Mouse (Mus musculus): ENCODE measurements at regions not wholly inside any gene's neighbourhood (a gene's known extent, or its start where the extent isn't known, plus 50 kb on each side); places are given as distances from the start of the nearest gene placed in this dataset.

DNA sequence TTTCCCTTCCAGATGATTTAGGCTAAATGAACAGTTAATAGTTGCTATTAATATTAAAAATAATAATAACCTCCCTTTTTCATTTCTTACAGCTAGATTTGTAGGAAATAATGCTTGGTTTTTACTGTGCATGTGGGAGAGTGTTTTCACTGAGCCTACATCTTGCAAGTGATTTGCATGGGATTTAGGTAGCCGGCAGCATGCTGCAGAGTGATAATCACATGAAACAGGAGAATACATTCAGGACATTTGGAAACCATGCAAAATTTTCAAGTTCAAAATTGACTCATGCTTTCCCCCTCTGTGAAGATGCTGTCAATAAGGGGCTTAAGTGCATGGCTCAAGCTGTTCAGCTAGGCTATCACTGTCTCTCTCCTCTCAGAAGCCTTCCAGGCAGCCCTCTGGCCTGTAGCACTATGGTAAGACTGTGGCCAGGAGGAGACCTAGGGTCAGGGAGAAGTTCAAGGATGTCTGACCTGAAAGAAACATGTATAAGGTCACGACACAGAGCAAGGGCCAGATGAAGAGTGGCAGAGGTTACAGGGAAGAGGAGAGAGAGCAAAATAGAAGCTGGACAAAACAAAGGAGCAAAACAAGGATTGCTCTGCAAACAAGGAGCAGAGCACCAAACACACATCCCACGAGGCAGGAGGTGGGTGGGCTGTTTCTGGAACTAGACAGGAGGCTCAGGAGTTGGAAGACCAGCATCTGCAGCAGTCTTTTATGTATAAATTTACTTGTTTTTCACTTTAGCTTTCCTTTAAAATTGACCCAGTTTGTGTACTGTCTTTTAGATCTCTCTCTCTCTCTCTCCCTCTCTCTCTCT, 177.5 kb downstream of the Tmem161b start:
- DNase-seq (ENCODE audit: low spot score in 2 of 2): peak in 1 of 2 experiments; percentile 25

DNA sequence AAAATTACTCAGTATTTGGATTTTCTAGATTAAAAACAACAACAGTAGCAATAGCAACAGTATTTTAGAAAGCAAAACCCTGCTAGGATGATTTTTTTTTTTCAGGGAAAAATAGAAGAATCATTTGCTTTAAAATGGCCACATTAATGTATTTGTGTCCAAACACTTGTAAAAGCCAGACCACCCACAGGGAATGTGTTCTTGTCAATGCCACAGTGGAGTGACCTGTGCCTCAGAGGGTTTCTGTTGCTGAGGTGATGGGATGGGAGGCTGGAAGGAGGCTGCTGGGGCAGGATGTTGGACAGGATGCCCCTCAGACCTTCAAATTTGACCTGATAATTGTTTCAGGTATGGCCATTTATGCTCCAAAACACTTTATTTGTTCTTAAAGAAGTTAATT, 178.9 kb downstream of the Tmem161b start:
- DNase-seq (ENCODE audit: low spot score in 2 of 2): no peak

DNA sequence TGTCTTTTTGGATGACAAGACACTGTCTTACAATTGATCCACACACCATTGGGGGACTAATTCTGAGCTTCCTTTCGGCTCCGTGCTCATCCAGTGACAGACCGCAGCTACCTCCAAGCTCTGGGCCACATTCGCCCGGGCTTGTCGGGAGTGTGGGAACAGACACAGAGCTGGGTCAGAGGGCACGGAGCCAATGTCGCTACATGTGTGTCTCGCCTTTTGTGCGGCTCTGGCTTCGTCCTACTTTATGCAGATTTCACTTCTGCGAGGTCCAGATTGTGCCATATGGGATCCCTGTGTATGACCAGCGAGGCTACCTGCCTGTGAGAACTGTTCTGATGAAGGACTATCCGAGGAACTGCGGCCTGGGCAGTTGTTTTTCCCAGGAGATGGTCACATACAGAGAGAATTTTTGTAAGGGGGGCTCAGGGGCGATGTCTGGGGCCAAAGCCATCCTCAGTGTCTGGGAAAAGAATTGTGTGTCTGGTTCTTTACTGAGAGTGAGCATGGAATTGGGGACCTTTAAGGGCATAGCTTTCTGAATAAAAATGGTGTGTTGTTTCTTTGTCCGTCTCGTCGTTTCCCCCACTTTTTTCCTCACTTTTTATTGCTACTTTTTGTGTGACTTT, 182.6 kb downstream of the Tmem161b start:
- DNase-seq (ENCODE audit: low spot score in 2 of 2): peak; percentile 37 to 41

DNA sequence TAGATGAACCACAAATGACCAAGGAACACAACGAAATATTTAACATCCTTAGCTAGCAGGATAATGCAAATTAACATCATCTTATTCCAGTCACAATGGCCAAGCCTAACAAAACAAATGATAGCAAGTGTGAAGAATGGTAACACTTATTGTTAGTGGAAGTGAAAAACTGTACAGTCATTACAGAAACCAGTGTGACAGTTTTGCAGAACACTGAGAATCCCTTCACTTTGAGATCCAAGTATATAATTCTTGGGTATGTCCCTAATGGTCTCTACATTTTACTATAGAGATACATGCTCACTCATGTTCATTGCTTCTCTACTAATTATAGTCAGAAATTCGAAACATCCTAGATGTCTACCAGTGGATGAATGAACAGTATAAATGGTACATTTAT, 212.3 kb downstream of the Tmem161b start:
- no peak for DNase-seq (ENCODE audit: low spot score in 2 of 2)

DNA sequence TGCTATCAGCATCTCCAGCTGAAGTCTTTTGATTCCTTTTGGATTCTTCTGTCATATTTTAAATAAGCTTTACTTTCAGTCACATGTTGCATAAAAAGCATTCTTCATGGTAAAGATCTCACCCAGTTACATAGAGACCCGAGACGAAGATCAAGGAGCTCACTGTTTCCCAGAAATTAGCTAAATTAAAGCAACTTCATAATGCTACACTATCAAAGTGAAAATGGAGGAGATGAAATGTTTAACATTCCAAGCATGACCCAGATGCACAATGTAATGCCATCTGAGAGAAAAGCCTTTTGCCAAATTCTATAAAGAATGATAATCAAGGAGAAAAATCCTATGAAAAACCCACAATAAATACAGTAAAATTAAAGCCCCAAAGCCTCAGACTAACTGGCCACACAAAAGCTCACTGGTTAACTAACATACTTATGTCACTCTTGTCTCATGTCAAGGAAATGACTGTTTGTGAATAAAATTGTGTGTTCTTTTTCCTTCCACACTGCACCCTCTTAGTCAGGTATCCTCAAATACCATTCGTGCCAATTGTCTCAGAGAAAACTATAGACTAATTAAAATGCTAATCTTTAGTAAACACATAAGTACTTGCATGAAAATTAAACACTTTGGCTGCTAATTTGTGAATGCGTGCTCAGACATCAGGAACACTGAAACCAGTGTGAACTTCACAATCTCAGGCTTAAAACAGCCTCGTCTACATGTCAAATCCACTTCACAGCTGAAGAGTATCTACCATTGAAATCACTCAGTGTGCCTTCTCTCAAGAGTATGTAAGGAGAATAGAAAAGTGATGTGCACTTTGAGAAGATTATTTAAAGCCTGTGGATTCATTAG, 215.7 kb downstream of the Tmem161b start:
- DNase-seq (ENCODE audit: low spot score in 2 of 2): no peak

DNA sequence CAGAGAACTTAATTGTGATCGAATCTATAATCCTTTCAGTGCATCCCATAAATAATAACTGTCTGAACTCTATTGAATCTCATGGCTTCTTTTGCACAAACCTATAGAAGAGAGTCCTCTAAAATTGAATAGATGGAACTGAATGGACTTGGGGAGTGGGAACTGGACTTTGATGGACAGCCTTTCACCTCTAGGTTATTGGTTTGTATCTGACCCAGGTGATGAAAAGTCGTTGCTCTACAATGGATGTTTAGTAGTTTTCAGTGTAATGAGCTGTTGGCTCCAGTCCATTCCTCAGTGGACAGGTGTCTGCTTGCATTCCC, 216.3 kb downstream of the Tmem161b start:
- no peak for DNase-seq (ENCODE audit: low spot score in 2 of 2)

DNA sequence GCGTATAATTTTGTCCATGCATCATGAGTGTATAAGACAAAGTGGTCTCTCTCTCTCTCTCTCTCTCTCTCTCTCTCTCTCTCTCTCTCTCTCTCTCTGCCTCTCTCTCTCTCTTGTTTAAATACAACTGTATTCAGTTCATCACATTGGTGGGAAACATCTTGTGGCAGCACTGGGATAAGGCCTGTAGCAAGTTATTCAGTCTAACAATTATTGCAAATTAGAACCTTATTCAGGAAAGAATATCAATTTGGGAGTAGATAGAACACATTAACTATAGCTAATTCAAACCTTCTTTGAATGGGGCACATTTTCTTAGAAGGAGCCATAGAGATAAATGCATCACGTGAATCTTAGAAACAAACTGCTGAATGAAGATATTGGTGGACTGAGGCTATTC, 226.4 kb downstream of the Tmem161b start:
- DNase-seq (ENCODE audit: low spot score in 2 of 2): no peak

DNA sequence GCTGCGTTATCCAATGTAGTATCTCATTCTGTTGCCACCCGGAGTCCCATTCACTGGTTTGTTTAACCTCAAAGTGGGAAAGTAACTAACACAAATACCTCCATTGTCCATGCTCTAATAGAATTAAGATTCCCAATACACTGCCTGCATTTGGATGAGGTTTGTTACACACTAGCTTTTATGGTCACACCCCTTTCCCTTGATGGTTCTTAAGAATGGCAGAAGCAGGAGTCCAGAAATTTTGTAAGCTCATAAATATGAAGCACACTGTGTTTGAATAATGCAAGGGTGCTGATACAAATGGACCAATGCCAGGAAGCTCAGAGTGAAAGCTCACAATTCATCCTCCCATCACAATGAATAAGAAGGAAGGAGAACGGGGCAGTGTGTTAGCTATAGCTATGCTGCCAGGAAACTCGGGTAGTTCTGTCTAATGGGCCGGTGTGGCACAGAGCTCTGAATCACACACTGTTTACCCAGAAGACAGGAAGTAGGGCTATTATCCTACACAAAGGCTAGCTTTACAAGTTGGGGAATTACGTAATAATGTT, 227.0 kb downstream of the Tmem161b start:
- peak; percentile 71 to 87 for DNase-seq (ENCODE audit: low spot score in 2 of 2)

All from right cerebral cortex, postnatal 10 days (tissue).